Mouse (Mus musculus) megakaryocyte, embryonic 14.5 days (primary cell): ENCODE measurements around the gene Mrpl57.

ENCODE experiments used
- FLI1 ChIP-seq: IDR thresholded peaks from 2 replicates; pipeline ENCODE4 v1.6.1; 2012; ENCODE audit warnings: low read length, inconsistent platforms, mixed read lengths
- GATA1 ChIP-seq: IDR thresholded peaks from 3 replicates; pipeline ENCODE4 v1.6.1; 2012; ENCODE audit warnings: mixed read lengths, low read length, inconsistent platforms, borderline replicate concordance

DNA sequence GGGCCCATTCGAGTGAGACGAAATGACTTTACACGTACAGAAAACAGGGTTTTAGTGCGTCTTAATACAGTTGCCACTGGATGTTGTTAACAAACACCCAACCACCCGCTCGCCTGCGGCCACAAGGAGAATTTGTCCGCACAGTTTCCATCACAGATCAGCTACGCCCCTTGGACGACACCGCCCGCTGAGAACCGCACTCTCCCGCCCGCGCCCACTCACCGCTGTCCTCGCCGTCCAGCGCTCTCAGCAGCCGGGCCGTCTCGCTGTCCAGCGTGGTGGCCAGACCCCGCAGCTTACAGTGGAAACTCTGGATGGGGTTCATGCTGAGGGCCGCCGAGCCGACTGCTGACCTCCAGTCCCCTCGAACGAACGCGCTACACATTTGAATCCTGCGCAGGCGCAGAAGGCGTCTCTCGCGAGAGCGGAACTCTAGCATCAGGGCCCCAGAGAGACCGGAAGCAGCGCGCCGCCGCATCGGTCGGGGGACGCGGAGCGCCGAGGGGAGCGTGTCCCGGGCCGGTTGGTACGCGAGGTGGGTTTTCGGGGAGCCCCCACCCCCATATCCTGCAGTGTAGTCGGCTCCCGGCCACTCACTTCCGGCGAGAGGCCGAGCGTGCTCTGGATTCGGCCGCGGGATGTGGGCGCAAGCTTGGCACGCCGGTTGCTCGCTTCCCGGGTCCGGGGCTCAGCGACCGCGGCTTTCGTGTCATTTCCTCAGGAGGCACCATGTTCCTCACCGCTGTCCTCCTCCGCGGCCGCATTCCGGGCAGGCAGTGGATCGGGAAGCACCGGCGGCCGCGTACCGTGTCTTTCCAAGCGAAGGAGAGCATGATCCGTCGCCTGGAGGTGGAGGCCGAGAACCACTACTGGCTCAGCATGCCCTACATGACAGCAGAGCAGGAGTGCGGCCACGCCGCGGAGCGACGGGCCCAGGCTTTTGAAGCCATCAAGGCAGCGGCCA lies at the start of gene Mrpl57, which contains the start of gene Ska3:
- no peak for TF ChIP-seq GATA1
- peak; percentile 87 for TF ChIP-seq FLI1
